ENCODE assay signal across 8 mouse cellular contexts in genomic region chr11:115823774-115824740, GRCm38 (mm10). TPM values are rescaled to one million over a fixed set of nuclear protein-coding genes. Genes with fewer than 3 reads are reported as not detected.
A peak's percentile ranks its signal among the peaks of the same experiment; 100 is the strongest.
DNase-seq lines count a peak whose midpoint lies in the region; ATAC-seq and TF ChIP-seq lines count a peak whose summit lies in the region.

Gene Llgl2 (plus strand): TSS chr11:115824049.

- no peak within 1 kb of the TSS for H3K27ac ChIP-seq in forebrain, embryonic 14.5 days (ENCODE audit: low read depth, low read length)
- H3K27ac ChIP-seq in left cerebral cortex, adult 2 months = no peak within 1 kb of the TSS

- intact Hi-C loops in left cerebral cortex, adult 2 months (cut with DNase I) = no loop called here

- H3K27me3 ChIP-seq in forebrain, embryonic 14.5 days (replicated peaks; ENCODE audit: control insufficient read depth, insufficient read depth, low read length) = peaks cover 30% of the 10 kb centered on the region

- H3K4me1 ChIP-seq in forebrain, embryonic 14.5 days (ENCODE audit: control insufficient read depth, insufficient read depth, low read length) = peaks cover 8% of the 10 kb centered on the region; the same call in 1 of the 2 replicates

- peaks cover 36% of the 10 kb centered on the region for H3K36me3 ChIP-seq in forebrain, embryonic 14.5 days (ENCODE audit: control insufficient read depth, insufficient read depth, low read length)

- peak within 1 kb of the TSS; percentile 63 for H3K9ac ChIP-seq in forebrain, embryonic 14.5 days (ENCODE audit: low read length)

- H3K9me3 ChIP-seq in forebrain, embryonic 14.5 days (replicated peaks; ENCODE audit: control insufficient read depth, low read length) = no peaks in the 10 kb centered on the region

- peak; percentile 90 for DNase-seq in MN1 (ENCODE audit: low spot score)
- peak; percentile 74 for DNase-seq in cerebellum, adult 11 months
- DNase-seq in forebrain, embryonic 14.5 days (ENCODE audit: low spot score) = peak; percentile 85
- DNase-seq in left cerebral cortex, adult 2 months (ENCODE audit: extremely low spot score in 1 of 2, low spot score in 2 of 2) = peak; percentile 68
- peak; percentile 65 to 71 for DNase-seq in right cerebral cortex, postnatal 10 days (ENCODE audit: low spot score in 2 of 2)
- DNase-seq in urinary bladder, postnatal 14 days (ENCODE audit: low spot score) = peak; percentile 93

- TF ChIP-seq CTCF in left cerebral cortex, adult 2 months (IDR thresholded peaks at IDR 0.05) = no peak; the same call in 1 of the 2 replicates

- H3K4me3 ChIP-seq in forebrain, embryonic 14.5 days (ENCODE audit: low read depth, low read length) = peak within 1 kb of the TSS; percentile 55
- peak within 1 kb of the TSS; percentile 69 for H3K4me3 ChIP-seq in left cerebral cortex, adult 2 months

- ATAC-seq in forebrain, embryonic 14.5 days = peak; percentile 96
- peak; percentile 78 to 90 for ATAC-seq in hematopoietic stem cell, adult 5-6 weeks (replicated peaks in 1 of 2; ENCODE audit: insufficient read depth in 1 of 2, low FRiP score in 2 of 2, low TSS enrichment in 1 of 2, low read depth in 1 of 2, poor library complexity in 2 of 2, severe bottlenecking in 2 of 2)
- ATAC-seq in megakaryocyte progenitor cell, adult 5-6 weeks (replicated peaks; ENCODE audit: poor library complexity) = peak; percentile 91

- under 1% methylated on average over 87 of the region's 87 CpGs for WGBS in forebrain, embryonic 14.5 days

- H3K4me2 ChIP-seq in forebrain, embryonic 14.5 days (ENCODE audit: low read length) = peak within 1 kb of the TSS; percentile 95

RNA-seq across cellular contexts. Expression of gene Llgl2, which starts in this region (rescaled TPM):
- 0.70 and 1.3 TPM in 2 replicates for polyA plus RNA-seq in forebrain, embryonic 14.5 days (2014; fragmentation: Nextera tagmentation; extraction: Ambion mirVana)
- total RNA-seq in hematopoietic stem cell, adult 5-6 weeks (2017) = 5.9 and 6.5 TPM in 2 replicates
- total RNA-seq in left cerebral cortex, adult 2 months (2021) = 1 to 10 TPM; 2.3 to 3.6 TPM
- total RNA-seq in megakaryocyte progenitor cell, adult 5-6 weeks (2015) = 3.3 and 4.1 TPM in 2 replicates
- 3.0 and 4.8 TPM in 2 replicates for total RNA-seq in megakaryocyte progenitor cell, adult 5-6 weeks (2017)
